Mouse (Mus musculus) intestine, embryonic 14.5 days (tissue): ENCODE measurements at regions not wholly inside any gene's neighbourhood (a gene's known extent, or its start where the extent isn't known, plus 50 kb on each side); places are given as distances from the start of the nearest gene placed in this dataset.

Experiments used
- ATAC-seq: fragments of 200-750 bp; cut with Nextera tagmentation; replicated peaks from 2 replicates; pipeline ENCODE4 v1.8.0; 2017; ENCODE audit warnings: low read depth, moderate number of reproducible peaks, moderate TSS enrichment, moderate library complexity; ENCODE audit not compliant: low FRiP score, low TSS enrichment
- DNase-seq: peaks from one replicate; pipeline ENCODE4 v3.0.0-alpha.2; 2018; ENCODE audit warnings: low spot score
- H3K27ac ChIP-seq: fragments of 300-500 bp; sonication (generic); 2 replicates; pipeline ENCODE4 v1.5.1; 2014; ENCODE audit warnings: low read depth, mild to moderate bottlenecking, control low read depth
- H3K27me3 ChIP-seq: fragments of 300-500 bp; sonication (generic); replicated peaks from 2 replicates; pipeline ENCODE4 v1.6.1; 2014; ENCODE audit warnings: low read length, control low read depth; ENCODE audit not compliant: control insufficient read depth, insufficient read depth
- H3K36me3 ChIP-seq: fragments of 300-500 bp; sonication (generic); 2 replicates; pipeline ENCODE4 v1.6.1; 2014; ENCODE audit warnings: low read length, control low read depth; ENCODE audit not compliant: control insufficient read depth, insufficient read depth
- H3K4me1 ChIP-seq: fragments of 300-500 bp; sonication (generic); replicated peaks from 2 replicates; pipeline ENCODE4 v1.6.1; 2014; ENCODE audit warnings: low read length, control low read depth, mixed read lengths; ENCODE audit not compliant: control insufficient read depth, insufficient read depth
- H3K4me2 ChIP-seq: fragments of 300-500 bp; sonication (generic); 2 replicates; pipeline ENCODE4 v1.6.1; 2014; ENCODE audit warnings: low read length
- H3K4me3 ChIP-seq: fragments of 300-500 bp; sonication (generic); 2 replicates; pipeline ENCODE4 v1.5.1; 2014; ENCODE audit warnings: low read depth, low read length, control low read depth, mixed read lengths
- H3K9ac ChIP-seq: fragments of 300-500 bp; sonication (generic); 2 replicates; pipeline ENCODE4 v1.6.1; 2014; ENCODE audit warnings: mild to moderate bottlenecking, low read length
- H3K9me3 ChIP-seq: fragments of 300-500 bp; sonication (generic); 2 replicates; pipeline ENCODE4 v1.6.1; 2016; ENCODE audit warnings: low read length, control low read depth; ENCODE audit not compliant: control insufficient read depth
- WGBS: fragments of 180-500 bp; shearing (Covaris S2); extraction: QIAGEN DNeasy Blood & Tissue Kit; methylation state at CpG from one replicate; pipeline ENCODE4 v1.1.7; 2014; 5-methylcytosine and 5-hydroxymethylcytosine counted together

GRCm38 (mm10) chr12:33849088-33849487, 79.1 kb upstream of the Ferd3l start:
- H3K4me3 ChIP-seq, result no peak overlapping the region
- no peaks in the 10 kb centered on the region for H3K27me3 ChIP-seq
- H3K9me3 ChIP-seq, result no peaks in the 10 kb centered on the region
- no peaks in the 10 kb centered on the region for H3K4me1 ChIP-seq
- no peak for ATAC-seq
- H3K4me2 ChIP-seq, result no peak overlapping the region
- DNase-seq, result no peak
- H3K9ac ChIP-seq, result no peak overlapping the region
- H3K36me3 ChIP-seq, result no peaks in the 10 kb centered on the region
- no peak overlapping the region for H3K27ac ChIP-seq

GRCm38 (mm10) chr12:33851736-33852135, 76.5 kb upstream of the Ferd3l start:
- Histone ChIP-seq H3K27me3 (no peaks in the 10 kb centered on the region), H3K4me2 (no peak overlapping the region), H3K27ac (no peak overlapping the region), H3K36me3 (no peaks in the 10 kb centered on the region), H3K4me3 (no peak overlapping the region), H3K9me3 (no peaks in the 10 kb centered on the region), H3K4me1 (no peaks in the 10 kb centered on the region), H3K9ac (no peak overlapping the region)
- WGBS, result 90% methylated on average over 1 of the region's 1 CpGs
- ATAC-seq, result no peak
- DNase-seq, result no peak
